Mouse (Mus musculus) heart, postnatal 25 days (tissue): Measurements from ENCODE around the gene Anapc4. TPM values are rescaled to one million over a fixed set of nuclear protein-coding genes. Genes with fewer than 3 reads are reported as not detected.

Experiments
- DNase-seq: peaks from one replicate; pipeline ENCODE4 v3.0.0; 2022; ENCODE audit warnings: low spot score
- intact Hi-C: fragments of 180-260 bp; cut with DNase I; formaldehyde crosslinking; loops from one replicate; pipeline ENCODE4 v1.15.1; 2025
- total RNA-seq, 2 experiments: library from RNA; stranded (reverse); gene quantifications; 2 replicates each; pipeline ENCODE4 v1.2.3; 2021

Anapc4 gene
- total RNA-seq, 2 experiments from 2014 or later: 38.4 to 39.5 TPM

DNA sequence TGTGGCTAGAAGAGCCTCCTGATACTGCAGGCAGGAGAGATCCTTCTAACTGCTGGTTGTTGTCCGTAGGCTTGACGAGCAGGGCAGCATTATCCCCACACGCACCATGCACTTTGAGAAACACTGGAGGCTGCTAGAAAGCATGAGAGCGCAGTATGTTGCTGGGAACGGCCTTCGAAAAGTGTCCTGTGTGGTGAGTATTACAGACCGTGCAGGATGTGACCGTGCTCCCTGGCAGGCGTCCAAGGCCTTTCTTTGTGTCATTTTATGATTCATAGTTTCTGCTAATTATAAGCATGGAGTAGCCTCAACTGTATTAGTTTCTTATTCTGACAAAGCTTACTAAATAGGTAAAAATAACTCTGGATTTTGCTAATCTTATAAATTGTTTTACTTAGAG lies 32.0 kb downstream of the Anapc4 start:
- peak; percentile 31 for DNase-seq
- intact Hi-C loops: no loop called here

DNA sequence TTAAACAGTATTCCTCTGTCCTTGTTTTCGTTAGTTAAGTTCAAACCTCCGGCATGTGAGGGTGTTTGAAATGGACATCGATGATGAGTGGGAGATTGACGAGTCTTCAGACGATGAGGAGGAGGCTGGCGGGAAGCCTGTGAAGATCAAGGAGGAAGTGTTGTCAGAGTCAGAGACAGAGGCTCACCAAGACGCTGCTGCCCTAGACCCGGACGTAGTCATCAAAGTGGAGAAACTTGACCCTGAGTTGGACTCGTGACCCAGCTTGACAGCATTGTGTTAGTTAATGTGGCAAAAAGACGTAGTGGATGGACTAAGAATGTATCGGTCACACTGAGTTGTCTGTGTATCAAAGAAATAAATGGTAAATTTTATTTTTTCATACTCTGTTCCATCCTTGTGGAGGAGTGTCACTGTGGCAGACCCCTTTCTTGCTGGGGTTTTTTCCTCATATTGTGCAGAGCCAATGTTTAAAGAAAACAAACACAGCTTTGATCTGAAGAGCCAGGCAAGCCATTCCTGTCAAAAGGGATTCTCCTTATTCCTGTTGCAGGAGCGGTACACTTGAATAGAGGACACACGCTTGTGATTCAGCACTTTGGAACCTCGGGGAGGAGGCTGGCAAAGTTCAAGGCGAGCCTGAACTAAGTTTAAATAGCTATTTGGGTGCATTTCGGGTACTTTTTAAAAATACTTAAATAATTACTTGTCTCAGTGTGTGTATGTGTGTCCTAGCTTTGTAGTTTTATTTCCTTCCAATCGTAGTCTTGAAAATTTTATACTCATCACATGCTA lies 32.7 kb downstream of the Anapc4 start:
- no peak for DNase-seq
- intact Hi-C loops: no loop called here

DNA sequence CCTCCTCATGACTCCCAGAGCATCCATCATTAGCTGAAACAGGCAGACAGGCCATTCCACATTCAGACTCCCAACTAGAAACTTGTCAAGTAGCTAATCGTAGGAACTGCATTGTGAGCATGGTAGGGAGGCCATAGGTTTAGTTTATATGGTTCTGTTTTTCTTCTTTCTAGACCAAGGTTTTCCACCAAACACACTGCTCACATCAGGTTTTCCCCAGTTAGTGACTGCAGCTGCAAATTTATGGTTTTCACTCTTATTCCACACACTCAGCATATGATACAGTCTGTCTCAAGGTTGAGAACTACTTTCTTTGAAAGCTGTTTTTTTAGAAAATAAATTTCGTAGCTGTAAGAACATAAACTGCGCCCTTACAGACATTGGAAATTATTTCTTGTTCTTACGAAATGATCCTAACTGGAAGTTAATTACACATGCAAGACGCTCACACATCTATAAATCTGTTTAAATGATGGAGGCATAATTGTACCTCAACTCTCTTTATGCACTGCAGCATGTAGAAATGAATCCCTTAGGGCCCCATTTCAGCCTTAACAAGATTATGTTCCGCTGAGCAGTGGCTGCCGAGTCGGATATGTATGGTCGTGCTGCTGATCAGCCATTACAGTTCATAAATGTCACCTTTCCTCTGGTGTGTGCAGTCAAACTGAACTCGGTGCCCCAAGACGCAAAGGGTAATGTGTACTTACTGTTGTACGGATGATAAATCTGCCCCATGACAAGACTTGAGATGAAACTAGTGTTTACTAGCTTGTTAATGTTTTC lies 35.3 kb downstream of the Anapc4 start:
- DNase-seq: no peak

GRCm38 (mm10) chr5:52871461-52871860 lies 37.6 kb downstream of the Anapc4 start:
- intact Hi-C loops: no loop called here
- DNase-seq: no peak

More for the DNA sequence above, 35.3 kb downstream of the Anapc4 start:
- intact Hi-C loops: no loop called here

- intact Hi-C loops: no loop called here
- DNase-seq: no peak
Measured at GRCm38 (mm10) chr5:52871986-52872385, 38.2 kb downstream of the Anapc4 start.

DNA sequence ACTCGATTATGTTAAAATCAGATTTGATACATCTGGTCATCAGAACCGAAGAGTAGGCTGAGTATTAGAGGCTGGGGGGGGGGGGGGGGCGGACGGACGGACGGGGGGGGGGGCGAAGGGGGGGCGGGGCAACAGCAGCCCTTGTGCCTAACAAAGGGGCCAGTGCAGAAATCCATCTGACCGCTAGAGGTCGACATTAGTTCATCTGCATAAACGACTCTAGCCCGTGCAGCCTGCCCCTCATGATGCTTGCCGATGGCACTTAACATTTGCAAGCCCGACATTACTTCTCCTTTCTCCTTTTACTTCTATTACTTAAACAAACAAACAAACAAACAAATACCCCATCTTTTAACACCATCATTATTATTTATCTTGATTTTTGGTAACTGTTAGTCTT lies 45.0 kb downstream of the Anapc4 start:
- intact Hi-C loops: loop anchor here (2.0 kb wide), 1 partner anchor 246 kb away; no protein-coding TSS in a partner anchor
- no peak for DNase-seq

GRCm38 (mm10) chr5:52879926-52880325 lies 46.1 kb downstream of the Anapc4 start:
- intact Hi-C loops: loop anchor here (2.0 kb wide), 1 partner anchor 245 kb away; no protein-coding TSS in a partner anchor
- no peak for DNase-seq

GRCm38 (mm10) chr5:52882446-52882845 lies 48.6 kb downstream of the Anapc4 start:
- no peak for DNase-seq
- intact Hi-C loops: no loop called here

- intact Hi-C loops: no loop called here
- no peak for DNase-seq
Measured at GRCm38 (mm10) chr5:52887085-52887484, 53.3 kb downstream of the Anapc4 start.

DNA sequence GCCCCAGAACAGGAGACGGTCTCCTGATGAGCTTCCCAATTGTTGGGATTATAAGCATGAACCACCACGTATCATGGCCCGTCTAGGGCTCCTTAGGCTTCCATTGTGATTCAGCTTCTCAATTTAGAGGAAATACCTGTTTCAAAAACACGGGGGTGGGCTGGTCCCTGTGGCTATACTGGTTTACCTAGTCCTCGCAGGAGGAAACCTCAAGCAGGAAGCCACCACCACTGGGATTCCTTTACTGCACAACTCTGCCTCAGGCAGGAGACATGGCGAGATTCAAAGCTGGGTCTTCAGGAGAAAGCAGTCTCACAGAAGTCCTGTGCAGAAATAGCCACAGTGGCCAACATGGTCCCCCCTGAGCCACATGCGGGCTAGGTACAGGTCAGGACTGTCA lies 56.1 kb downstream of the Anapc4 start:
- intact Hi-C loops: no loop called here
- no peak for DNase-seq

DNA sequence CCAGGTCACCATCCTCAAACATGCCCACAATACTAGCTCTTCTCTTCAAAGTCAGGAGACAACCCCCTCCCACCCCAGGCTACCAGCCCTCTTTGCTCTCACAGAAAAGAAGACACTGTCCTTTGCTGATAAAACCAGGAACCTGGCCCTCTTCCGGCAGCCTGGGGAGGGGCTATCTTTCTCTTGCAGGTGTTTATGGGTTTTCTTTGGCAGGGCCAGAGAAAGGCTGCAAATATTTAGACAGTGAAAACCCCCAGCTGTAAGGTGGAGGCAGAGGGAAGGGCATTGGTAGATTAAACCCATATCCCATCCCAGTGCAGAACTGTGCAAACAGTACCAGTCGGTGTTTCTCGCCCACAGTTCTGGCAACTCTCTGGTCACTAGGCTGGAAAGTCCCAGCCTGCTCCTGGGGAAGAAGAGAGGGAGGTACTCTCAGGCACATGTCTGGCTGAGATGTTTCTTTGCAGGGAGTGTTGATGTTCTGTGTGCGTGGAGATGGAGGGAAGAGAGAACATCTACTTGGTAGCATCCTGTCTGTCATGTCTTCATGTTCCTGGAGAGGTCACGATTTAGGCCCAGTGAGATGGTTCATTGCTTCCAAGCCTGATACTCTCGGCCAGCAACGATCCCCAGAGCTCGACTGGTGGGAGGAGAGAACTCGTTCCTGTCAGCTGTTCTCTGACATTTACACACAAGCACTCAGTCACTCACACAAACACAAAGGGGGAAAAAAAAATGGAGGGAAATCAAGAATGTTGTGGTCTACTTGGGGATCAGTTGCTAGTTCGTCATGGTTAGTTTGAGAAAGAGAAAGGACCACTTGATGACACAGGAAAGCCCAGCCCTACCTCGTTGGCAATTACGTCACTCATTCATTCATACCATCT lies 58.4 kb downstream of the Anapc4 start:
- DNase-seq: no peak
- intact Hi-C loops: no loop called here

GRCm38 (mm10) chr5:52893938-52894337 lies 60.1 kb downstream of the Anapc4 start:
- intact Hi-C loops: no loop called here

DNA sequence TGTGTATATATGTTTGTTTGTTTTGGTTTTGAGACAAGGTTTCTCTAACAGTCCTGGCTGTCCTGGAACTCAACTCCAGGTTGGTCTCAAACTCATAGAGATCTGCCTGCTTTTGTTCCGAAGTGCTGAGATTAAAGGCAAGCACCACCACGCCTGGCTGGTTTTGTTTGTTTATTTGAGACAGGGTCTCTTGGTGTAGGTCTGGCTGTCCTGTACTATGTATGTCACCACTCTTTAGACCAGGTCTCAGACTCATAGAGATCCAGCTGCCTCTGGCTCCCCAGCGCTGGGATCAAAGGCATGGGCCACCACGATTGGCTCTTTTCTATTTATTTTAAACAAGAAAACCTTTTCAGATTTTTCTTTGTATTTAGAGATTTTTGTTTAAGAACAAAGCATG lies 70.4 kb downstream of the Anapc4 start:
- intact Hi-C loops: no loop called here
- no peak for DNase-seq

More at GRCm38 (mm10) chr5:52893938-52894337, 60.1 kb downstream of the Anapc4 start:
- no peak for DNase-seq

DNA sequence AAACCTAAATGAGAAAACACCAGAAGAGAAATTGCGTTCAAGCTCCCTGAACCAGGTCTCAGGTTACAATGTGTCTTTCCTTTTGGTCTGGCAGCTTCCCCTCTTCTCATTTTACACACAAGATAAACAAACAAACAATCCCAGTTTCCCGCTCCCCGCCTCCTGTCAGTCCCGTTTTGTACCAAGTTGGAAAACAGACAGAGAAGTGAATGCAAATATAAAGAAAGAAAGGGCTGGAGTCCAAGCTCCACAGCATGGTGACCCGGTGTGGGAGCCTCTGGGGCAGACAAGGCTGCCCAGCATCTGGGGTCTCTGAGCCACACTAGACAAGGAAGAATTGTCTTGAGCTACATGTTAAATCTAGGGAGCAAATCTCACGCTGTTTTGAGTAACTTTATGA lies 70.9 kb downstream of the Anapc4 start:
- no peak for DNase-seq
- intact Hi-C loops: no loop called here

GRCm38 (mm10) chr5:52908246-52908645 lies 74.4 kb downstream of the Anapc4 start:
- intact Hi-C loops: no loop called here
- DNase-seq: no peak

GRCm38 (mm10) chr5:52910159-52910591 lies 76.4 kb downstream of the Anapc4 start:
- intact Hi-C loops: no loop called here
- DNase-seq: no peak

DNA sequence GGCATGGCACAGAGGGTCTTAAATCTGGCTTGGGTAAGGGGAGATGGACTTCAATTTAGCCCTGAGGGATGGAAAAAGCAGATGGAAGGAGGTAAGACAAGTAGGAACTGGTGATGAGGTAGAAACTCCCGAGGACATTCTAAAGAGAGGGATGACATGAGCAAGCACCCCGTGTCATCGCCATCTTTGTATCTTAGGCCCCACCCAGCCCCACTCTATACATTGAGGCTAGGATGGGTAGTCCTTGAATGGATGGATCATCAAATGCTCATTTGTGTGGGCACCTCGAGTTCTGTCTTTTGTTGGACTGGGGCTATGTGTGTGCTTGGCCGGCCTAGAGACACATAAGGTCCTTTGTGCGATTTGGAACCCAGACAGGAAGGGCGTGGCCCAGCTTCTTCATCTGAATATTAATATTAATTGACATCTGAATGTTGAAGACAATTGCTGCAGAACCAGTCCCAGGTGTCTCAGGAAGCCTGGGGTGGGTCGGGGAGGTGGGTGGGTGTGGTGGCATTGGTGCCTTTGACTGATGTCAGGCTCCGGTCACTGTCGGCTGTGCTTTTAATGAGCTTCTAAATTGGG lies 77.6 kb downstream of the Anapc4 start:
- intact Hi-C loops: no loop called here
- no peak for DNase-seq

- DNase-seq: no peak
- intact Hi-C loops: no loop called here
Measured at GRCm38 (mm10) chr5:52913711-52914110, 79.9 kb downstream of the Anapc4 start.

DNA sequence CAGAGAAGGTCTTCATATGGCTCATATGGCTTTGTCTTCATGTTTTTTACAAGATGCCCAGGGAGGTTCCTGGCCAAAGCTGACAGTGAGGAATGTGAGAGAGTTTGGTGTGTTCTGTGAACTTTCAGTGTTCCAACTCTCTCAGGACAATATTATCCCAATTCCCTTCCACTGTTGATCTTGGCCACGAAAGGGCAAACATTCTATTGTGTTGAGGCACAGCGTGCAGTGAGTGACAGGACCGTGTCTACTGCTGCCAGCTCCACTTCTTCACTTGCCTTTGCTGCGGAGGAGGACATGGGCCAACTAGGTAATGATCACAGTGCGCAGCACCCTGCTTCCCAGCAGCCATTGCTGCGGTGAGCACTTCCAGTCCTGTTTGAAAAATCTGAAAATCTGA lies 82.4 kb downstream of the Anapc4 start:
- DNase-seq: no peak
- intact Hi-C loops: no loop called here
